Mouse (Mus musculus) cerebellum, postnatal 4 days (tissue): Measurements from ENCODE around the gene Gm49380.

Source experiments
- DNase-seq, 2 experiments: peaks; one replicate each; pipeline ENCODE4 v3.0.0; 2022; ENCODE audit warnings: low spot score in 2 of 2, mixed read lengths in 1 of 2

Gene Gm49380

DNA sequence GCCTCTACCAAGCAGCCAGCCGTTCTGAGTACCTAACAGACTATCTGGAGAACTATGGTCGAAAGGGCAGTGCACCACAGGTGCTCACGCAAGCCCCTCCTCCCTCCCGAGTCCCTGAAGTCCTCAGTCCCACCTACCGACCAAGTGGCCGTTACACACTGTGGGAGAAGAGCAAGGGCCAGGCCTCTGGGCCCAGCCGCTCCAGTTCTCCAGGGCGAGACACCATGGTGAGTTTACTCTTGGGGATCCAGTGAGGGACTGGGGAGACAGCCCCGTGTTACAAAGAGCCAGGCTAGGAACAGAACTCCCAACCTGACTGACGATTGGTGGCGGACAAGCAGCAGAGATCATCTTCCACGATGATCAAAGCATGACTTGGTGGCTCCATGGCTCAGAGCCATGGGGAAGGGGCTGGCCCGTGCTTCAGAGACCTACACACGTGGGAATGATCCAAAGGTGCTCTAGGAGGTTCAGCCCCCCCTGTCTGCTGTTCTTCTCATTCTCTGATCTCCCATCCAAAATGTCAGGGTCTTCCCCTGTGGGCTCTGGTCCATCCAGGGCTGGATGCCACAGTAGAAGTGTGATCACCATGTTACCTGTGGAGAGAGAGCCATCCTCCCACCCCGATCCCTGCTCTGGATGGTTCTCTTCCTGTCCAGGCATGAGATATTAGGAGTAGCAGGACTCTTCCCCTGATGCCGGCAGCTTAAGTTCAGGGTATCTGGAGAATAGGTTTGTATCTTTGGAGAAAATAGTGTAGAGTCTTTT lies 37.1 kb downstream of the Gm49380 start:
- no peak for DNase-seq

DNA sequence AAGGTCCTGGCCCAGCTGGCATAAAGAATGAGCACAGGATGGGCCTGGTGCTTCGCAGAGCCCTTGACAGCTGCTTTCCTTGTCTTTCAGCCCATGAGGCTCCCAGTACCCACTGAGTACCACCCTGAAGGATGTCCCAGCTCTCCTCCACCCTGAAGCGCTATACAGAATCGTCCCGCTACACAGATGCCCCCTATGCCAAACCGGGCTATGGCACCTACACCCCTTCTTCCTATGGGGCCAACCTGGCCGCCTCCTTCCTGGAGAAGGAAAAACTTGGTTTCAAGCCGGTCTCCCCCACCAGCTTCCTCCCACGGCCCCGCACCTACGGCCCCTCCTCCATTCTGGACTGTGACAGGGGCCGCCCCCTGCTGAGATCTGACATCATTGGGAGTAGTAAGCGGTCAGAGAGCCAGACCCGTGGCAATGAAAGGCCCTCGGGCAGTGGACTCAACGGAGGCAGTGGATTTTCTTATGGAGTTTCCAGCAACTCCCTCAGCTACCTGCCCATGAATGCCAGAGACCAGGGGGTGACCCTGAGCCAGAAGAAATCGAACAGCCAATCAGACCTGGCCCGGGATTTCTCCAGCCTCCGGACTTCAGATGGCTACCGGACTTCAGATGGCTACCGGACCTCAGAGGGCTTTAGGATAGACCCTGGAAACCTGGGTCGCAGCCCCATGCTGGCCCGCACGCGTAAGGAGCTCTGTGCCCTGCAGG lies 37.9 kb downstream of the Gm49380 start:
- DNase-seq: no peak

GRCm38 (mm10) chr9:44074395-44075275 lies 38.7 kb downstream of the Gm49380 start:
- DNase-seq: no peak

GRCm38 (mm10) chr9:44073115-44073514 lies 40.2 kb downstream of the Gm49380 start:
- no peak for DNase-seq

DNA sequence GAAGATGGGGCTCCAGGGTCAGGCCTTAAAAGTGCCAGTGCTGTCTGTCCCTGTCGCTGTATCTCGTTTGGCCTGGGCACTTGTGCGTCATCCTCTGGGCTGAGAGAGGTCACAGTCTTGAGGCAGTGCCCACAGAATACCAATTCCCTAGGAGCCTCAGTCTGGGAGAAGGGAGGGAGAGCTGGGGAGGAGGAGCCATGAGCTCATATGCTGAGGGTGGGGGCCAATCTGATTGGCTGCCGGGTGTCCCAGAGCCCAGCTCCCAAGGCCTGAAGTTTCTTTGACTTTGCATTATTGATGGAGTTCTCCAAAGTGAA lies 40.7 kb downstream of the Gm49380 start:
- no peak for DNase-seq

DNA sequence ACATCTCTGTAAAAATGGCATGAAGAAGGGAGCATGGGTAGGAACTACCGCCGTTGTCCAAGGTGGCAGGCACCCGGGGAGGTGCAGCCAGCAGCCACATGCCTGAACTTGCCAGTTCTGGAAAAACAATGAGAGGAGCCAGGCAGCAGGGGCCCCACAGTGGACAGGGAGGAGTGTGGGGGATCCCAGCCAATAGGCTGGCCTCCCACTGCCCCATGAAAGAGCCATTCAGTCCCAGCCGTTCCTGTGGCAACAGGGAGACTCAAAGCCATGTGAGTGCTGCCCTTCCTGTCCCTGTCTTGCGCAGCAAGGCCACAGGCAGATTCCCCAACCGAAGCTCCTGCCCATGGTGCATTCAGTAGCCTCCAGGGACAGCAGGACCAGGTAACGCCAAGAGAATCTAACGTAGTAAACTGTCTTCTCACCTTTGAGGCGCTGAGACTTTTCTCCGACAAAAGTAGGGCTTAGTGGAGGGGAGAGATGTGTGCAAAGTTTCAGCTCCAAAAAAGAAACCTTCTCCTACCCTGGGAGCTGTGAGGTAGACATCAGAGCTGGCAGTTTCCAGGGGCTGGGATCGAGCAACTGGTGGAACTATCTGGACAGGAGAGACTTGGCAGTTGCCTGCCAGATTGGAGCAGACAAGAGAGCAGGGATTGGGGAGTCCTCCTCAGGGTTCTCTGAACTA lies 41.2 kb downstream of the Gm49380 start:
- no peak for DNase-seq

DNA sequence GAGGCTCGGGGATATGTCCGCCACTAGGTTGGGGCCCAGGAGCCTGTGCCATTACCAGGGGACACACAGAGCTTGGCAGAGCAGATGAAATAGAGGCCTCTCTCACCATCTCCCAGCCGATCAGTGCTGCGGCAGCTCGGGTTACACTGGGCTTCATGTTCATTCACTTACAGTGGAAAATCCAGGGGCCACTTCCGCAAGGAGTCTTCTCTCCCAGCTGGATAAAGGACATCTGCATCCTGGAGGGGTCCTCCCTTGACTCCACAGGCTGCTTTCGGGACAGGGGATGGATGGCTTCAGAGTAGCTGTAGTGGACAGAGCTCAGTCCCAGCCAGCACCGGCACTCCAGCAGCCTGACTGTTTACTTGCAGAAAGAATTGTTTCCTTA lies 42.5 kb downstream of the Gm49380 start:
- no peak for DNase-seq

DNA sequence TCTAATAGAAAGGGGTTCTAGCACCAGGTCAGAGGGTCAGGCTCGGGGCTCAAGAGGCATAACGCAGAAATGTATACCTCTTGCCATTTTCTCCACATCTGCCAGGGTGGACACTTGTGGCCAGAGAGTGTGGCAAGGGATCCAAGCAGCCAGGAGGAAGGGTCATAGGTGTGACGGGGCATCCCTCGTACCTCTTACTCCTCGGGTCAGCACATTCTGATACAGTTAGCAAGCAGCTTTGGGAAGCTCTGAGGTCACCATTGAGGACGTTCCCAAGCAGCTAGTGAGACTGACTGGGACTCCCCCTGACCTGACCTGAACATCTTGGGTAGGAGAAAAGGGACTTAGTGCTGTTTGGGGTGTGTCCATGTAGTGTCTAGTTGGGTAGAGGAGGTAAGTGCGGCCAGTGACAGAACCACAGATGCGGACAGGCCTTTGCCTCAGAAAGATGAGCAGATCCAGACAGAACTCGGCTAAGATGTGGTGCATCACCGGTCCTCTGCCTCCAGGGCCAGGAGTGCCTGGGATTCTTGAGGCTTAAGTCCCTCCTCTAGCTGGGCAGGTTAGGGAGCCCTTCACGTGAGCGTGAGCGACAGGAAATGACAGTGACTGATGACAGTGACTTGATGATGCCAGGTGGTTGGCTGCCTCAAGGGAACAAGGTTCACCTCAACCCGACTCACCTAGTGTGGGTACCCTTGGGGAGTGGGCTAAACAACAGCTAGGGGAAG lies 43.0 kb downstream of the Gm49380 start:
- DNase-seq: no peak

- DNase-seq: no peak
Observed at GRCm38 (mm10) chr9:44069252-44069651, 44.0 kb downstream of the Gm49380 start.

GRCm38 (mm10) chr9:44067960-44068330 lies 45.4 kb downstream of the Gm49380 start:
- no peak for DNase-seq

- no peak for DNase-seq
Observed at GRCm38 (mm10) chr9:44067241-44067959, 45.9 kb downstream of the Gm49380 start.

GRCm38 (mm10) chr9:44066785-44067225 lies 46.5 kb downstream of the Gm49380 start, which contains the start of gene Usp2:
TSS of gene Usp2 (plus strand) at chr9:44067021.
- peak; percentile 99 to 100 for DNase-seq

GRCm38 (mm10) chr9:44065177-44065576 lies 48.1 kb downstream of the Gm49380 start:
- DNase-seq: no peak

DNA sequence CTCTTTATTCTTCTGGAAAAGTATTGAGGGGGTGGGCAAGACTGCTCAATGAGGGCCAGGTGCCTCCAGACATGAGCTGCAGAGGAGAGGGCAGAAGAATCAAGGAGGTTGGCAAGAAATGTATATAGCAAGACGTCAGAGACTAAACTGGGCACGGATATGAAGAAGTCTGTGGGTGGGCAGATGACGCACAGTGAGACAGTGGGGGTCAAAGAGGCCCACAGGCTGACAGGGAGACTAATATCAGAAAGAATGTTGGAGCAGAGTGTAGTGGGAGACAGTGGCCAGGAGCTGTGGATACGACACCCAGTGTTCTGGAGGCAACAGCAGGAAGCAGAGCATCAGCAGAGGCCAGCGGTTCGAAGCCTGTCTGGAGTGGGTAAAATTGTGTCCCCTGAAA lies 54.7 kb downstream of the Gm49380 start:
- DNase-seq: no peak

DNA sequence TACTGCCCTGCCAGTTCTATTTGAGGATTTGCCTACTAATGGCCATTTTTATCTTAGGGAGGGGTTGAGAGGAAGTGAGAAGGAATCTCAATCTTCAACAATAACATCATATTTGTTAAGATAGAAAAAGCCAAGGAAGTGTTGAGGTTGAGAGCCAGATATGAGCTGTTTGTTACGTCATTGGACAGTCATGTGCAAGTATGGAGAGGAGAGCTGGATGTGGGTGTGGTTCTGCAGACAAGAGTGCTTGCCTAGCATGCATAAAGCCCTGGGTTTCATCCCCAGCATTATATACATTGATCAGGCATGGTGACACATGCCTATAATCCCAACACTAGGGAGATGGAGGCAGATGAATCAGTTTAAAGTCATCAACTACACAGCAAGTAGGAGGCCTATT lies 59.4 kb downstream of the Gm49380 start:
- DNase-seq: no peak

DNA sequence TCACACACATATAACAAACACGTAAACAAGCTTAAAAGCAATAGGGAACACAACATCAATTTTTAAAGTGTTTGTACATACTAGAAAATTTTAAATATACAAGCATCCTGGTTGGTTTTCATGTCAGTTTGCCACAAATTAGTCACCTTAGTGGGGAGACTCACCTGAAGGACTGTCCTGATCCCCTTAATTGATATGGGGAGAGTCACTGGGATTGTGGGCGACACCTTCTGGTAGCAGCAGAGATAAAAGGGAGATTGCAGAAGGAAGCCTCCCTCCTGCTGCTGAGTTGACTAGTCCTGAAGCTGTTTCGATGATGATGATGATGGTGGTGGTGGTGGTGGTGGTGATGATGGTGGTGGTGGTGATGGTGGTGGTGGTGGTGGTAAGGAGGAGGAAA lies 60.4 kb downstream of the Gm49380 start:
- DNase-seq: no peak

- no peak for DNase-seq
Observed at GRCm38 (mm10) chr9:44049381-44050165, 63.7 kb downstream of the Gm49380 start.

- DNase-seq: no peak
Observed at GRCm38 (mm10) chr9:44048541-44049380, 64.5 kb downstream of the Gm49380 start.
